Mouse (Mus musculus) kidney, postnatal 14 days (tissue): ENCODE results near the gene Elfn1.

Source experiments
- DNase-seq: peaks from one replicate; pipeline ENCODE4 v3.0.0; 2022; ENCODE audit warnings: mixed read lengths

Gene Elfn1

DNA sequence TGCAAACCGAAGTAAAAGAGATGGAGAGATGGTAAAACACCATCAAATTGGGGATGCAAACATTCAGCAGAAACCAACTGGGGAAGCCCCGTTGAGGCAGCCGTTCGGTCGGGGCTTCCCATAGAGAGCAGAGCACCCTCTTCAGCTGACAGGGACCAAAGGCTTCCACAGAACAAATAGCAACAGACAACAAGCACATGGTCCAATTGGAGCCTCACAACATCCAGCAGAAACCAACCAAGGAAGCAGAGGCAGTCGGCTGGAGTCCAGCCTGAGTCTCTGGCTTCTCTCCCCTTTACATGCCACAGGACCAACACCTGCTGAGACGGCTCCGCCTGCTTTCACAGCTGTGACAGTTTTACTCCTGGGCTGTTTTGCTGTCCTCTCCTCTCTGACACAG is 69.7 kb downstream of the Elfn1 start:
- DNase-seq = no peak

GRCm38 (mm10) chr5:139978525-139979276 is 71.0 kb downstream of the Elfn1 start:
- peak; percentile 33 for DNase-seq

DNA sequence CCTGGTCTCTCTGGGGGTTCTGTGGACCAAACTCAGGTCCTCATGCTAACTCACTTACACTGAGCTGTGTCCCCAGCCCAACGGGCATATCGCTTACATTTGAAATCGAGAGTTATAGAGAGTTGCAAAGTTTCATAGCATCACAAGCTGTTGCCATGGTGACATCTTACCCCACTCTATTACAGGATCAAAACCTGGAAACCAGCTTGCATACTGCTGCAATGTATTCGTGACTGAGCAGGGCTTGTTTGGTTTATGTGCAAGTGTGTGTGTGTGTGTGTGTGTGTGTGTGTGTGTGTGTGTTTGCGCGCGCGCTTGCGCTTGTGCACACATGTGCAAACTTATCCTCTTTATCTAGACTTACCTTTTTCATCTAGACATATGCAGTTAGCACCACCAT is 71.6 kb downstream of the Elfn1 start:
- DNase-seq = no peak

GRCm38 (mm10) chr5:139981976-139982375 is 74.2 kb downstream of the Elfn1 start:
- no peak for DNase-seq

DNA sequence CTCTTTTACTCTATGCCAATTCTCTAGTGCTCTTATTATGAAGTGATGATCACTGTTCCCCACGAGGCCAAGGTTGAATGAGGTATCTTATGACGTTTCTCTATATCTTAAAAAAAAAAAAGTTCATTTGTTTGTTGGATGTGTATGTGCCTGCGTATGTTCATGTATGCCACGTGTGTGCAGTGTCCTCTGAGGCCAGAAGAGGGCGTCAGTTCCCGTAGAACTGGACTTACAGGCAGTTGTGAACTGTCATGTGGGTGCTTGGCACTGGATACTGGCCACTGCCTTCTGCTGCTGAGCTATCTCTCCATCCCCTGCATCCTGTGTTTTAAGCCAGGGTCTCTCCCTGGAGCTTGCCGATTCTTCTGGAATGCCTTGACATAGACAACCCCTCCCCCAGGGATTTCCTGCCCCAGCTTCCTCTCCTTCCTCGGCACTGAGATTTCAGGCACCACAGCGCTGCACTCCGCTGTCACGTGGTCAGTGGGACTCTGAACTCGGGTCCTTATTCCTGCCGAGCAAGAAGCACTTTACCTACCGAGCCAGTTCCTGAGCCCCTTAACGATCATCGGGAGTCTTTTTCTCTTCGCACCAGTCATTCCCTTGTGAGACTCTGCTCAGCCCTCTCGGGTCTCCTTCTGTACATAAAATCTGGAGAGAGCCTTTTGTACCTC is 77.5 kb downstream of the Elfn1 start:
- DNase-seq = no peak

GRCm38 (mm10) chr5:139991531-139991930 is 83.8 kb downstream of the Elfn1 start:
- no peak for DNase-seq

- peak; percentile 59 for DNase-seq
These were observed 90.6 kb downstream of the Elfn1 start for GRCm38 (mm10) chr5:139998321-139998720.

DNA sequence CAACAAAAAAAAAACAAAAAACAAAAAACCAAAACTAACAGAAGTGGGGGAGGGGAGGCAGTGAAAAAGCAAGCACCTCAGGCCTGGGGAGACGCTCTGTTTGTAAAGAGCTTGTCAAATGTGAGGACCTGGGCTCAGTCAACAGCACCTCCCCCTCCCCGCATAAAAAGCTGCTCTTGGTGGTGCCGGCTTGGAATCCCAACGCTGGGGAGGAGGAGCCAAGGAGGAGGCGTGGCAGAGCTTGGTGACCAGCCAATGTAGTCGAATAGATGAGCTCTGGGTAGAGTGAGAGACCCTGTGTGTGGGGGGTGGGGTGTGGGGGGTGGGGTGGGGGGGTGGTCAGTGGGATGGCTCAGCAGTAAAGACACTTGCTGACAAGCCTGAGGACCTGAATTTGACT is 91.2 kb downstream of the Elfn1 start:
- no peak for DNase-seq

- no peak for DNase-seq
These were observed 94.8 kb downstream of the Elfn1 start for GRCm38 (mm10) chr5:140002541-140002940.

DNA sequence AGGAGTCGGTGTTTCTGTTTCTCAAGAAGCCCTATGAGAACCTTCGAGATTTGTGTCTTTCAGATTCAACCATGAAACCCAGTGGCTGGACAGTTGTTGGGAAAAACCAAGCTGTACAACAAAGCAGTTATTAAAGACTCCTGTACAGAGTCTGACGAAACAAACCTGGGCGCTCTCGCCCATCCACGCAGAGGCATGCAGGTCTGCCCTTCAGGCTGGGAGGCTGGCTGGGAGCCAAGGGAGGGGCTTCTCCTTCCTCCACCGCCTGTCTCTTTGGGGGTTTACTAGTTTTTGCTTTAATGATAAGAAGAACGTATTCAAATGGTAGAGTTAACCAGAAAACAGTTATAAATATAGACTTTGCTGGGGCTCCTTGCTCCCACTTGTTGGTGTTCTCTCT is 99.1 kb downstream of the Elfn1 start:
- no peak for DNase-seq

DNA sequence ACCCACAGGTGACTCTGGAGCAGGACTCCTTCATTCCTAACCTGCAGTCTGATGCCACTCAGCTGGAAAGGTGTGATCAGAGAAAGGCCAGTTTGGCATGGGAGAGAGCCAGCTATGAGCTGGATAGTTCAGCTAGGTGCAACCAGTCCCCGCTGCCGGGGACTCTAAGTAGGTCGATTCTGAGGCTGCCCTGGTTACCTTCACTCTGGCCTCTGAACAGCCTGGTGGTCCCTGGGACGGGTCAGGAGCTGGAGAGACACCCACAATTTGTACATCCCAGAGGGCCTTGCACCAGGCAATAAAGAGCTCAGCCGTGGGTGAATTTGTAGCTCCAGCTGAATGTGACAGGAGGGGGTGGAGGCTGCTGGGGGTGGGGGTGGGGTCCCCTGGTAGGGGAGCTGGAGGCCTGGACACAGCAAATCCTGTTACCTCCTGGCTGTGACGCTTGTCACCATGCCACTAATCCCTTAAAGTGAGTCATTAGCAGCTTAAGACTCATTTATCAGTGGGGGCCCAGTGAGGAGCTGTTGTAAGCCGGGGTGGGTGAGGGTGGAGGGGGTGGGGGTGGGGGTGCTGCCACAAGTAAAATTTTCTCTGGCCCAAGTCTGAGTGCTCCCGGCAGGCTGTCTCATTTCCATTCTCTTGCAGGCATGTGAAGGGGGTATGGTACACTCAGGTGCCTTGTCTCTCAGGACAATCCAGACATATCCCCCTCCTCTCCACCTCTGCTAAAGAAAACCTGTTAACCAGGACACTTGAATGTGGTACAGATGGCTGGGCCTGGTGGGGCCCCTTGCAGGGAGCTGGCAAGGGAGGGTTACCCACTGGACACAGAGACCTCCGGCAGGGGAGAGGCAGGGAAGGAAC is 100.1 kb downstream of the Elfn1 start:
- DNase-seq = no peak

DNA sequence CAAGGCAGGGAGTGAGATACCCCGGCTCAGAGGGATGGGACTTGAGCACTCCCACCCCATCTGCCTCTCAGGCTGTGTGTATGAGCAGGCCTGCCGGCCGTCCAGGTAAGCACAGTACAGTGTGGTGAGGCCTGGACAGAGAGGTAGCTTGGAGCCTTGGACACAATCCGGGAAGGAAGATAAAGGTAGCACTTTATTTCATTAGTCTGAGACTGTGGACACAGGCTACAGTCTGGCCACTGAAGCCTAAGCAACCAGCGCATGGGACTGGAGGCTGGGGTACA is 100.7 kb downstream of the Elfn1 start:
- DNase-seq = no peak

DNA sequence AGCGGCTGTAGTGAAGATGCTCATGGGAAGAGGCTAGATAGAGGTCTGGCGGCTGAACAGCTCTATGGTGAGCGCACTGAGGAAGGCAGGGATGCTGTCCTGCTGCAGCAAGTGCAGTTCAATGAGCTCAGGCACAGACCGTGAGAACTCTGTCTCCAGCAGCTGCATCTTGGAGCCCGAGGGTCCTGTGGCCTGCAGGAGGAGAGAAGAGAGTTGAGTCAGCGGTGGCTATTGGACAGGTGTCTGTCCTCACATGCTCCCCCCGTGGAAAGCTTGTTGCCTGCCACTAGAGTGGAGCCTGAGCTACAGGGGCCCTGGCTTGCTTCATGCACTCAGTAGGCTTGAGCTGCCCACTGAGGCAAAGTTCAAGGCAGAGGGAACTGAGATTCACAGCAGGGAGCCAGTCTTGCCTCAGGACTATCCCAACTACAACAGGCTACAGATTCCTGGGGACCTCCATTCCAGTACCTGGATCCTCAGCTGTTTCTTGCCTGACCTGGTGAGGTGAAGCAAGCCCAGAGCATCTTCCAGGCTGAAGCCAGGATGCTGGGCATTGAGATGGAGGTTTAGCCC is 101.4 kb downstream of the Elfn1 start:
- no peak for DNase-seq

GRCm38 (mm10) chr5:140010405-140010804 is 102.7 kb downstream of the Elfn1 start:
- no peak for DNase-seq

GRCm38 (mm10) chr5:140012286-140012967 is 104.7 kb downstream of the Elfn1 start:
- DNase-seq = no peak

GRCm38 (mm10) chr5:140013652-140014051 is 105.9 kb downstream of the Elfn1 start:
- no peak for DNase-seq

GRCm38 (mm10) chr5:140016896-140017295 is 109.2 kb downstream of the Elfn1 start:
- no peak for DNase-seq

DNA sequence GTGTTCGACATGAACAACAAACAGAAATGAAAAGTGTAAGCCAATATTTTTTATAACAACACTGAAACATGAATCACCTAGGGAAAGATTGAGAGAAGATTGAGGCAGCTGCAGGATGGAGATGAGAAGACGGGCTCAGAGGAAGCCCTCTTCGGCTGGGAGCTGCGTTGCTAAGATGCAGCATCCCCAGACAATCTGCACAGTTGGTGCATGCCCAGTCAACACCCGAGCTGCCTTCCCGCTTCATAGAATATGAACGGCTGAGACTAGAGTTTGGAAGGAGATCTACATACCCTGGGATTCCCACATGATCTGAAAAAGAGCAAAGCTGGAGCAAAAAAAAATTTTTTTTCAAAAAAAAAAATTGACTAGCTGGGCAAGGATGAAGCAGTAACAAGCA is 111.0 kb downstream of the Elfn1 start:
- DNase-seq = no peak

DNA sequence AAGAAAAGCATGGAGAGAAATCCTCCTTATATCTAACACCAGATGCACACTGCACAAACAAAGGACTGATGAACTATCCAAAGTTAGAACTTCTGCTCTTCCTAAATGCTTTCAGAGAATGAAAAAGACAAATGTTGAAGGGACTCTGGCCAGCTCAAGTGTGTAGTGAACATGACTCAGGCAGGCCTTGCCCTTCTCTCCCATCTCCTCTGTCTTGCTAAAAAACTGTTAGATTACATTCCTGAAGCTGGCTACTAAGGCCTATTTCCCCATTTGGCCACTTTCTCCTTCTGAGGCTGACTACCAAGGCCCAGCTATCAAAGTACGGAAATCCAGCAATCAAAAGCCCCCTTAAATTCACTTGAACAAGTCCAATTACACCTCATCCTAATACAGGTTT is 111.9 kb downstream of the Elfn1 start:
- DNase-seq = no peak

- DNase-seq = no peak
These were observed 114.0 kb downstream of the Elfn1 start for GRCm38 (mm10) chr5:140021755-140022154.

- DNase-seq = no peak
These were observed 115.1 kb downstream of the Elfn1 start for GRCm38 (mm10) chr5:140022861-140023260.

- peak; percentile 83 for DNase-seq
These were observed 116.3 kb downstream of the Elfn1 start for GRCm38 (mm10) chr5:140023941-140024500.
